Mouse (Mus musculus) heart, embryonic 14.5 days (tissue): ENCODE data around the gene Dhrs9. TPM values are rescaled to one million over a fixed set of nuclear protein-coding genes. Genes with fewer than 3 reads are reported as not detected.

Experiments used
- ATAC-seq: fragments of 200-750 bp; cut with Nextera tagmentation; 2 replicates; pipeline ENCODE4 v1.8.0; 2017; ENCODE audit warnings: low read depth, moderate TSS enrichment; ENCODE audit not compliant: insufficient number of reproducible peaks, insufficient read depth, low FRiP score
- H3K27ac ChIP-seq, 2 experiments: fragments of 200-500 bp in 1 of 2; fragments of 300-500 bp in 1 of 2; sonication (generic) in 1 of 2; replicated peaks in 1 of 2; 2 replicates each; pipeline ENCODE4 v1.5.1; 2012 to 2014; ENCODE audit warnings: low read depth in 2 of 2, low read length in 2 of 2, control low read depth in 1 of 2, mild to moderate bottlenecking in 1 of 2, mixed read lengths in 1 of 2; ENCODE audit not compliant: control insufficient read depth in 1 of 2, insufficient read depth in 1 of 2
- H3K27me3 ChIP-seq: fragments of 300-500 bp; sonication (generic); 2 replicates; pipeline ENCODE4 v1.6.1; 2014; ENCODE audit warnings: mild to moderate bottlenecking, low read length, control low read depth; ENCODE audit not compliant: control insufficient read depth, insufficient read depth
- H3K36me3 ChIP-seq: fragments of 300-500 bp; sonication (generic); 2 replicates; pipeline ENCODE4 v1.6.1; 2014; ENCODE audit warnings: mild to moderate bottlenecking, control low read depth, low read length, mixed read lengths; ENCODE audit not compliant: control insufficient read depth, insufficient read depth
- H3K4me1 ChIP-seq, 2 experiments: fragments of 200-500 bp in 1 of 2; fragments of 300-500 bp in 1 of 2; sonication (generic) in 1 of 2; 2 replicates each; pipeline ENCODE4 v1.6.1; 2012 to 2014; ENCODE audit warnings: low read length in 2 of 2, control low read depth in 1 of 2, mixed read lengths in 1 of 2; ENCODE audit not compliant: control insufficient read depth in 2 of 2, insufficient read depth in 2 of 2
- H3K4me2 ChIP-seq: fragments of 300-500 bp; sonication (generic); 2 replicates; pipeline ENCODE4 v1.6.1; 2014; ENCODE audit warnings: mild to moderate bottlenecking, low read length
- H3K4me3 ChIP-seq, 2 experiments: fragments of 200-500 bp in 1 of 2; fragments of 300-500 bp in 1 of 2; sonication (generic) in 1 of 2; 2 replicates each; pipeline ENCODE4 v1.5.1; 2012 to 2014; ENCODE audit warnings: low read length in 2 of 2, mild to moderate bottlenecking in 2 of 2, control low read depth in 1 of 2, low read depth in 1 of 2, moderate library complexity in 1 of 2; ENCODE audit not compliant: control insufficient read depth in 1 of 2, insufficient read depth in 1 of 2
- H3K9ac ChIP-seq: fragments of 300-500 bp; sonication (generic); 2 replicates; pipeline ENCODE4 v1.6.1; 2014; ENCODE audit warnings: mild to moderate bottlenecking, low read length
- H3K9me3 ChIP-seq: fragments of 300-500 bp; sonication (generic); 2 replicates; pipeline ENCODE4 v1.6.1; 2016; ENCODE audit warnings: low read length, control low read depth; ENCODE audit not compliant: control insufficient read depth
- WGBS: fragments of 180-500 bp; shearing (Covaris S2); extraction: QIAGEN DNeasy Blood & Tissue Kit; methylation state at CpG from one replicate; pipeline ENCODE4 v1.1.7; 2014; 5-methylcytosine and 5-hydroxymethylcytosine counted together
- polyA plus RNA-seq: library from polyadenylated mRNA; unstranded; fragments of >200 nt; fragmentation: Nextera tagmentation; extraction: Ambion mirVana; gene quantifications from 2 replicates; pipeline ENCODE4 v1.2.1, GENCODE M21; 2014

The Dhrs9 gene
- polyA plus RNA-seq, 1 experiment from 2014 or later: not detected

DNA sequence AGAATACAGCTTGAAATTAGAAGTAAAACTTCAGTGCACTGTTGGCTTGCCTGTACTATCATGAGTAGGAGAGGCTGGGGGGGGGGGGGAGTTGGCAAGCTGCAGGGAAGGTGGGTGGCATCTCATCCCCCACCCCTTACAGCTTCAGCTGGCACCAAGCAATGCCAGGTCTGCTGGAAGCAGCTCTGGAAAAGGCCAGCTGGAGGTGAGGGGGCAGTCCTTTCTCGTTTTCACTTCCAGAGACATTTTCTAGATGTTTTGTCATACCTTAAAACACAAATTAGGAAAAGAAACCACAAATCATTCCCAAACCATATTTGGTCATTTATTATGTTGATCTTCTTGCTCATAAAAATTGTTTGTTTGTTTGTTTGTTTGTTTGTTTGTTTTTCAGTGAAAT lies 444 bp upstream of the Dhrs9 start:
- WGBS: 50% methylated on average over 1 of the region's 1 CpGs
- ATAC-seq: no peak

DNA sequence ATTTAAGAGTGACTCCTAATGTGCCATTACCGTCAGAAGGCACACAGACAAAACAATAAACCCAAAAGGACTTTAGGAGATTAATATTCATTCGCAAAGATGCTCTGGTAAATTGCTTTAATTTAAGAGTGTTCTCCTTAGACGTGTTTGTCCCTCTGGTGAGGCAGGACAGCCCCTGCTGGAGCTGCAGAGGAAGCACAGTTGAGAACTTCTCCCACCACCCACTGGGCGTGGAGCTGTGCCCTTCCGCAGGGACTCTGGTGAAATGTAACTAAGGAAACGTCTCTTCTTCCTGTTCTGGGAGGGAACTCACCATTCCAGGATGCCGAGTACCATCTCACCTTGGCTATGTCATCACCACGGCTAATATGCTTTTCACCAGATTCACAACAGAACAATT lies 1.5 kb downstream of the Dhrs9 start:
- H3K4me3 ChIP-seq: no peak overlapping the region
- H3K27me3 ChIP-seq: no peaks in the 10 kb centered on the region
- no peaks in the 10 kb centered on the region for H3K36me3 ChIP-seq
- H3K4me1 ChIP-seq: no peaks in the 10 kb centered on the region; a peak in 1 of 4 replicates
- WGBS: 39% methylated on average over 8 of the region's 8 CpGs
- no peak overlapping the region for H3K4me2 ChIP-seq
- H3K9me3 ChIP-seq: no peaks in the 10 kb centered on the region
- H3K9ac ChIP-seq: no peak overlapping the region
- no peak overlapping the region for H3K27ac ChIP-seq
- ATAC-seq: no peak

More for the DNA sequence above, 444 bp upstream of the Dhrs9 start:
- Histone ChIP-seq H3K9me3 (no peaks in the 10 kb centered on the region), H3K4me1 (no peaks in the 10 kb centered on the region; a peak in 1 of 4 replicates), H3K27me3 (no peaks in the 10 kb centered on the region), H3K4me2 (no peak overlapping the region), H3K4me3 (no peak overlapping the region), H3K27ac (no peak overlapping the region), H3K9ac (no peak overlapping the region), H3K36me3 (no peaks in the 10 kb centered on the region)

- Histone ChIP-seq H3K27me3 (no peaks in the 10 kb centered on the region), H3K9me3 (no peaks in the 10 kb centered on the region), H3K27ac (no peak overlapping the region), H3K9ac (no peak overlapping the region), H3K4me3 (no peak overlapping the region), H3K4me1 (no peaks in the 10 kb centered on the region; a peak in 1 of 4 replicates), H3K4me2 (no peak overlapping the region), H3K36me3 (no peaks in the 10 kb centered on the region)
- WGBS: 83% methylated on average over 5 of the region's 5 CpGs
- no peak for ATAC-seq
Measured at GRCm38 (mm10) chr2:69382838-69383237, 2.6 kb downstream of the Dhrs9 start.

DNA sequence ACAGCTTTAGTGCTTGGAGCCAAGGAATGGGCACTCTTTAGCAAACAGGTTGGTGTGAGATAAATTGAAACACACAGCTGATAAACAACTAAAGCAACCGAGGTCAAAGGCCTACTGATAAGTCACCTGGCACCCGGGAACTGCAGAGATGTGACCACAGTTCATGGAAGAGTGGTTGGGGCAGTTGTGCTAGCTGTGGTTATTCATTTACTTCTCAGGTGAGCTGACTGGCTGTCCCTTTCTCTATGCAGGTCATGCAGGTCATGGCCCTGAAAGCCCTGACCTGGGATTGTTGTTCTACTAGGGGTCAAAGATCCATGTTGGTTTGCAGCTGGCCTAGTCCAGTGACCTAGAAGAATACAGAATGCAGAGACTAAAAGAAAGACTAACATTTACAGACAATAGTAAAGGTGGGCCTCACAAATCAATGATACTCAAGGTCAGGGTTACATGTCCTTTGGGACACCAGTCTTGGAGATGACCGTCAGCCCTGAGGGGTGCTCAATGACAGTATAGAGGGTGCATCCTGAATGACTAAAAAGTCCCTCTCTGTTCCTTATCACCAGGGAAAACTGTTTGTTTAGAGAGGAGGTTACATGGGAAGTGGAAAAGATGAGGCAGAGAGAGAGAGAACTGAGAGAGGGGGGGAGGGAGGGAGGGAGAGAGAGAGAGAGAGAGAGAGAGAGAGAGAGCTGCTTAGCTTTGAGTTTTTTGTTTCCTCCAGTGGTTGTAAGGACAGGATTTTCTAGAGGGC lies 6.0 kb downstream of the Dhrs9 start:
- no peaks in the 10 kb centered on the region for H3K4me1 ChIP-seq
- no peak overlapping the region for H3K9ac ChIP-seq
- H3K4me2 ChIP-seq: no peak overlapping the region
- H3K36me3 ChIP-seq: no peaks in the 10 kb centered on the region
- WGBS: 54% methylated on average over 3 of the region's 3 CpGs
- H3K9me3 ChIP-seq: no peaks in the 10 kb centered on the region
- H3K4me3 ChIP-seq: no peak overlapping the region
- no peak for ATAC-seq
- no peak overlapping the region for H3K27ac ChIP-seq
- H3K27me3 ChIP-seq: no peaks in the 10 kb centered on the region

DNA sequence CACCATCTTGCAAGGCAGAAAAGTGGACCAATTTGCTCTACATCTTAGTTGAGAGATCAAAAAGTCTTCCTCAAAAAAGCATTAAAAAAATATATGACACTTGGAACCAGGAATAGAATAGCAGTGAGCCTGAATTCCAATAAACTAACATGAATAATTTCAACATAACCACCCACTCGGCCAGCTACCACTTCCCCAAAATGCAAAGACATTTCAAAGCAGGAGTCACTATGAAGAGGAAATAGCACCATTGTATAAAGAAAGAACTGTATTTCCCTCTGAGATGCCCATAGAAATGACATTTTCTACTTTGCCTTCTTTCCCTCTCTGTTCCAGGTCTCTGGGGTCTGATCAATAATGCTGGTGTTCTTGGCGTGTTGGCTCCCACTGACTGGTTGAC lies 13.7 kb downstream of the Dhrs9 start:
- Histone ChIP-seq H3K4me1 (peaks cover 2 to 4% of the 10 kb centered on the region in 2 experiments; a peak in 1 of 4 replicates), H3K9ac (no peak overlapping the region), H3K4me3 (no peak overlapping the region), H3K36me3 (no peaks in the 10 kb centered on the region), H3K27me3 (no peaks in the 10 kb centered on the region), H3K4me2 (no peak overlapping the region), H3K9me3 (no peaks in the 10 kb centered on the region), H3K27ac (no peak overlapping the region)
- no peak for ATAC-seq
- WGBS: 87% methylated on average over 2 of the region's 2 CpGs

- H3K9me3 ChIP-seq: no peaks in the 10 kb centered on the region
- H3K4me3 ChIP-seq: no peak overlapping the region
- no peak overlapping the region for H3K4me2 ChIP-seq
- H3K27ac ChIP-seq: no peak overlapping the region
- H3K36me3 ChIP-seq: no peaks in the 10 kb centered on the region
- no peak for ATAC-seq
- H3K4me1 ChIP-seq: peaks cover 2 to 4% of the 10 kb centered on the region in 2 experiments; a peak in 1 of 4 replicates
- 80% methylated on average over 9 of the region's 9 CpGs for WGBS
- H3K9ac ChIP-seq: no peak overlapping the region
- no peaks in the 10 kb centered on the region for H3K27me3 ChIP-seq
Measured at GRCm38 (mm10) chr2:69395597-69396248, 15.5 kb downstream of the Dhrs9 start.

GRCm38 (mm10) chr2:69396760-69397435 lies 16.7 kb downstream of the Dhrs9 start:
- Histone ChIP-seq H3K4me3 (no peak overlapping the region), H3K4me2 (no peak overlapping the region), H3K9ac (no peak overlapping the region), H3K9me3 (no peaks in the 10 kb centered on the region), H3K4me1 (peaks cover 3 to 9% of the 10 kb centered on the region in 2 experiments; a peak in 1 of 4 replicates), H3K27ac (no peak overlapping the region), H3K27me3 (no peaks in the 10 kb centered on the region), H3K36me3 (no peaks in the 10 kb centered on the region)
- no peak for ATAC-seq
- 81% methylated on average over 12 of the region's 12 CpGs for WGBS
